Mouse (Mus musculus): ENCODE measurements around the gene Mast4.

The Mast4 gene

GRCm38 (mm10) chr13:102689201-102690090 is 644.9 kb downstream of the Mast4 start:
- no peak for DNase-seq (ENCODE audit: low spot score)

GRCm38 (mm10) chr13:102688121-102688520 is 646.2 kb downstream of the Mast4 start:
- no peak for DNase-seq (ENCODE audit: low spot score)

- DNase-seq (ENCODE audit: low spot score): no peak
Observed at GRCm38 (mm10) chr13:102684890-102685289, 649.4 kb downstream of the Mast4 start.

All from retina, embryonic 14.5 days (tissue).